Mouse (Mus musculus): ENCODE data around the gene Ankib1. TPM values are rescaled to one million over a fixed set of nuclear protein-coding genes. Genes with fewer than 3 reads are reported as not detected.
"Not testable (repeated sequence)": the region's sequence is repeated elsewhere in the genome, so short reads cannot be mapped to it uniquely, and the experiment has no call there.

Gene Ankib1
- polyA plus RNA-seq, 1 experiment from 2014 or later, result 15.6 TPM

GRCm38 (mm10) chr5:3787548-3787947, 15.2 kb downstream of the Ankib1 start:
- Histone ChIP-seq H3K27me3 (no peaks in the 10 kb centered on the region), H3K4me3 (no peak overlapping the region), H3K9me3 (replicated peaks) (no peaks in the 10 kb centered on the region), H3K4me1 (no peaks in the 10 kb centered on the region), H3K4me2 (no peak overlapping the region), H3K27ac (no peak overlapping the region), H3K36me3 (ENCODE audit: poor library complexity, severe bottlenecking) (no peaks in the 10 kb centered on the region), H3K9ac (no peak overlapping the region)
- ATAC-seq, result no peak
- WGBS, result 80% methylated on average over 4 of the region's 4 CpGs

- 41% methylated on average over 1 of the region's 1 CpGs for WGBS
- no peaks in the 10 kb centered on the region for H3K27me3 ChIP-seq
Observed at GRCm38 (mm10) chr5:3784751-3785496, 17.8 kb downstream of the Ankib1 start.

GRCm38 (mm10) chr5:3783947-3784681, 18.6 kb downstream of the Ankib1 start:
- Histone ChIP-seq H3K4me2 (no peak overlapping the region), H3K9me3 (replicated peaks) (no peaks in the 10 kb centered on the region), H3K9ac (no peak overlapping the region), H3K27ac (no peak overlapping the region), H3K27me3 (no peaks in the 10 kb centered on the region), H3K4me3 (no peak overlapping the region), H3K36me3 (ENCODE audit: poor library complexity, severe bottlenecking) (no peaks in the 10 kb centered on the region), H3K4me1 (no peaks in the 10 kb centered on the region)
- WGBS, result 84% methylated on average over 2 of the region's 2 CpGs
- no peak for ATAC-seq

More at GRCm38 (mm10) chr5:3784751-3785496, 17.8 kb downstream of the Ankib1 start:
- ATAC-seq, result no peak
- Histone ChIP-seq H3K36me3 (ENCODE audit: poor library complexity, severe bottlenecking) (no peaks in the 10 kb centered on the region), H3K4me3 (no peak overlapping the region), H3K4me2 (no peak overlapping the region), H3K27ac (no peak overlapping the region), H3K9ac (no peak overlapping the region), H3K4me1 (no peaks in the 10 kb centered on the region), H3K9me3 (replicated peaks) (no peaks in the 10 kb centered on the region)

GRCm38 (mm10) chr5:3782670-3783069, 20.1 kb downstream of the Ankib1 start:
- Histone ChIP-seq H3K27ac (no peak overlapping the region), H3K9me3 (replicated peaks) (no peaks in the 10 kb centered on the region), H3K4me2 (no peak overlapping the region), H3K9ac (no peak overlapping the region), H3K4me1 (no peaks in the 10 kb centered on the region), H3K27me3 (no peaks in the 10 kb centered on the region), H3K4me3 (no peak overlapping the region), H3K36me3 (ENCODE audit: poor library complexity, severe bottlenecking) (no peaks in the 10 kb centered on the region)
- ATAC-seq, result no peak

DNA sequence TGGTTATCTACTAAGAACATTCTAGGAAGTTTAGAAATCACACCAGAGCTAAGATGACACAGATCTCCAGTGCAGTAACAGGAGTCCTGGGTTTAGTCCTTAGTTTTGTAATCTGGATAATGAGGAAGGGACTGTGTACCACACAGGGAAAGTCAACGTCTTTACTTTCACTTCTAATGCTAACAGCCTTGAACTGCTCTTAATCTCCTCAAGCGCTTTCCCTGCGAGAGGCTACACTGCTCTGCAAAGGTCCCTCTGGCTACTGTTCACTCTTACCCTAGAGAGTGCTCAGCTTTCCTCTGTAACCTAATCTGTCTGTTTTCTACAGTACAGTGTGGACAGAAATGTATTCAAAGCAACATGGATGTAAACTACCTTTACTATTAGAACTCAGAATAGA, 30.7 kb downstream of the Ankib1 start:
- 68% methylated on average over 3 of the region's 3 CpGs for WGBS
- 0 out of 2 replicates have a peak, but pooled peaks have one; percentile 33 for ATAC-seq
- H3K4me3 ChIP-seq, result no peak overlapping the region
- peaks cover 13% of the 10 kb centered on the region for H3K4me1 ChIP-seq
- H3K9ac ChIP-seq, result no peak overlapping the region
- H3K27me3 ChIP-seq, result no peaks in the 10 kb centered on the region
- H3K36me3 ChIP-seq (ENCODE audit: poor library complexity, severe bottlenecking), result peaks cover 4% of the 10 kb centered on the region; the same call in 1 of the 2 replicates
- no peaks in the 10 kb centered on the region for H3K9me3 ChIP-seq (replicated peaks)
- H3K4me2 ChIP-seq, result no peak overlapping the region
- H3K27ac ChIP-seq, result no peak overlapping the region

GRCm38 (mm10) chr5:3771512-3771911, 31.2 kb downstream of the Ankib1 start:
- Histone ChIP-seq H3K27me3 (no peaks in the 10 kb centered on the region), H3K9me3 (replicated peaks) (no peaks in the 10 kb centered on the region), H3K4me2 (peak overlapping the region; percentile 21), H3K4me3 (no peak overlapping the region), H3K9ac (no peak overlapping the region), H3K4me1 (peaks cover 13% of the 10 kb centered on the region), H3K36me3 (ENCODE audit: poor library complexity, severe bottlenecking) (peaks cover 9% of the 10 kb centered on the region; the same call in 1 of the 2 replicates), H3K27ac (0 out of 2 replicates have a peak overlapping the region, but pooled peaks have one; percentile 25)
- WGBS, result 14% methylated on average over 3 of the region's 3 CpGs
- peak; percentile 69; the same call in 1 of the 2 replicates for ATAC-seq

- not testable (repeated sequence) for H3K4me1 ChIP-seq; H3K27me3 ChIP-seq; H3K9ac ChIP-seq; H3K4me2 ChIP-seq; H3K27ac ChIP-seq; H3K4me3 ChIP-seq; H3K9me3 ChIP-seq (replicated peaks); ATAC-seq
- peaks cover 18% of the 10 kb centered on the region for H3K36me3 ChIP-seq (ENCODE audit: poor library complexity, severe bottlenecking)
Observed at GRCm38 (mm10) chr5:3750536-3750935, 52.2 kb downstream of the Ankib1 start.

DNA sequence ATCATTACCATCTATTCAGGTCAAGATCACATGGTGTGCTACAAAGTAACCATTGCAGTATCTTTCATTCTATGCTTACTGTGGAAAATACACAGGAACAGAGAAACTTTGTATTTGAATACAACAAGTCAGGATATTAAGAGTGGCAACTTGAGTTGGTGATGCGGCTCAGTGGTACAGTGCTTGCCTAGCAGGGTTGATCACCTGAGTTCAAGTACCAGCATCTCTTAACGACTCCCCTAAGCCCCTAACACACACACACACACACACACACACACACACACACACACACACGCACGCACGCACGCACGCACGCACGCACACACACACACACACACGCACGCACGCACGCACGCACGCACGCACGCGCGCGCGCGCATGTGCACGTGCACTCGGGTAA, 69.9 kb downstream of the Ankib1 start:
- not testable (repeated sequence) for H3K9me3 ChIP-seq (replicated peaks); H3K4me2 ChIP-seq; ATAC-seq; H3K4me3 ChIP-seq; H3K4me1 ChIP-seq; H3K27ac ChIP-seq; H3K9ac ChIP-seq; H3K27me3 ChIP-seq; H3K36me3 ChIP-seq (ENCODE audit: poor library complexity, severe bottlenecking)
- WGBS, result 97% methylated on average over 20 of the region's 24 CpGs

DNA sequence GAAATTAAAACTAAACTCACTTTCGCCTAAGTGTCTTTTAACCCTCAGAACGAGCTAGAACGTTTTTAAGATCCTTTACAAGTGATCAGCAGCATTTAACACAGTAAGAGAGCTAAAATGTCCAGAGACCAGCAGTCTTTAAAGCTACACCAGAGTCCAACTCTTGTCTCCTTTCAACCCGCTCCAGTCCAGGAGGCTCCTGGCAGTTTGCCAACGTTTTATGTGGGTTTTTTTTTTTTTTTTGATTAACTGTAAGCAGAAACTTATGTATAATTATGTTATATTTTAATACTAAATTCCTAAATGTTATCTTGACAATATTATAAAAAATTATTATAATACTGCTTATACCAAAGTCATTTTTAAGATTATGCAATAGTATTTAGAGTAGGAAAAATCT, 73.9 kb downstream of the Ankib1 start:
- Histone ChIP-seq H3K4me1 (no peaks in the 10 kb centered on the region), H3K27ac (no peak overlapping the region), H3K9me3 (replicated peaks) (no peaks in the 10 kb centered on the region), H3K27me3 (no peaks in the 10 kb centered on the region), H3K4me3 (no peak overlapping the region), H3K4me2 (no peak overlapping the region), H3K9ac (no peak overlapping the region), H3K36me3 (ENCODE audit: poor library complexity, severe bottlenecking) (peaks cover 15% of the 10 kb centered on the region)
- ATAC-seq, result no peak
- WGBS, result 70% methylated on average over 5 of the region's 5 CpGs

- Histone ChIP-seq H3K4me2 (no peak overlapping the region), H3K4me1 (no peaks in the 10 kb centered on the region), H3K9ac (no peak overlapping the region), H3K36me3 (ENCODE audit: poor library complexity, severe bottlenecking) (peaks cover 27% of the 10 kb centered on the region), H3K27me3 (no peaks in the 10 kb centered on the region), H3K4me3 (no peak overlapping the region), H3K27ac (no peak overlapping the region), H3K9me3 (replicated peaks) (no peaks in the 10 kb centered on the region)
- no peak for ATAC-seq
- WGBS, result 89% methylated on average over 1 of the region's 1 CpGs
Observed at GRCm38 (mm10) chr5:3725491-3725890, 77.2 kb downstream of the Ankib1 start.

- H3K27me3 ChIP-seq, result no peaks in the 10 kb centered on the region
- no peak overlapping the region for H3K4me2 ChIP-seq
- peaks cover 44% of the 10 kb centered on the region for H3K36me3 ChIP-seq (ENCODE audit: poor library complexity, severe bottlenecking)
- no peak overlapping the region for H3K4me3 ChIP-seq
- no peak overlapping the region for H3K9ac ChIP-seq
- no peaks in the 10 kb centered on the region for H3K9me3 ChIP-seq (replicated peaks)
- no peaks in the 10 kb centered on the region for H3K4me1 ChIP-seq
- ATAC-seq, result no peak
- WGBS, result 98% methylated on average over 2 of the region's 2 CpGs
- H3K27ac ChIP-seq, result no peak overlapping the region
Observed at GRCm38 (mm10) chr5:3723415-3723814, 79.3 kb downstream of the Ankib1 start.

- 92% methylated on average over 2 of the region's 2 CpGs for WGBS
- no peak overlapping the region for H3K4me3 ChIP-seq
- H3K9me3 ChIP-seq (replicated peaks), result no peaks in the 10 kb centered on the region
- no peak overlapping the region for H3K9ac ChIP-seq
- H3K27ac ChIP-seq, result no peak overlapping the region
- peaks cover 41% of the 10 kb centered on the region for H3K36me3 ChIP-seq (ENCODE audit: poor library complexity, severe bottlenecking)
- no peak for ATAC-seq
- H3K27me3 ChIP-seq, result no peaks in the 10 kb centered on the region
- H3K4me1 ChIP-seq, result no peaks in the 10 kb centered on the region
- H3K4me2 ChIP-seq, result no peak overlapping the region
Observed at GRCm38 (mm10) chr5:3722873-3723272, 79.9 kb downstream of the Ankib1 start.
